Mouse (Mus musculus): Measurements from ENCODE around the gene Ky. TPM values are rescaled to one million over a fixed set of nuclear protein-coding genes. Genes with fewer than 3 reads are reported as not detected.

The Ky gene
- 0.14 and 0.50 TPM in 2 replicates for polyA plus RNA-seq (2012; rRNA removed)

GRCm38 (mm10) chr9:102505700-102506585, at the start of gene Ky:
Ky (plus strand) TSS chr9:102505750.

Other genes starting within 250 kb of the Ky start
- 0.25 and 0.59 TPM in 2 replicates for gene Ephb1, start 151.1 kb upstream of the Ky start, polyA plus RNA-seq (2012; rRNA removed)
- 11.3 and 13.7 TPM in 2 replicates for gene Anapc13, start 120.5 kb downstream of the Ky start, polyA plus RNA-seq (2012; rRNA removed)
- gene Cep63, start 120.8 kb downstream of the Ky start, polyA plus RNA-seq (2012; rRNA removed), result 0.50 and 0.82 TPM in 2 replicates
- 9.6 and 13.4 TPM in 2 replicates for gene Amotl2, start 210.9 kb downstream of the Ky start, polyA plus RNA-seq (2012; rRNA removed)

Data from stomach, adult 2 months (tissue).